Mouse (Mus musculus) adrenal gland, postnatal 0 days (tissue): ENCODE measurements around the gene Ppl. TPM values are rescaled to one million over a fixed set of nuclear protein-coding genes. Genes with fewer than 3 reads are reported as not detected.

Experiments used
- polyA plus RNA-seq: library from polyadenylated mRNA; unstranded; fragments of >200 nt; fragmentation: Nextera tagmentation; extraction: Ambion mirVana; gene quantifications from 2 replicates; pipeline ENCODE4 v1.2.1, GENCODE M21; 2015

Ppl gene
- polyA plus RNA-seq: 2.0 and 2.2 TPM in 2 replicates

GRCm38 (mm10) chr16:5132401-5132801, at the start of gene Ppl:
TSS of gene Ppl (minus strand) at chr16:5132421.

DNA sequence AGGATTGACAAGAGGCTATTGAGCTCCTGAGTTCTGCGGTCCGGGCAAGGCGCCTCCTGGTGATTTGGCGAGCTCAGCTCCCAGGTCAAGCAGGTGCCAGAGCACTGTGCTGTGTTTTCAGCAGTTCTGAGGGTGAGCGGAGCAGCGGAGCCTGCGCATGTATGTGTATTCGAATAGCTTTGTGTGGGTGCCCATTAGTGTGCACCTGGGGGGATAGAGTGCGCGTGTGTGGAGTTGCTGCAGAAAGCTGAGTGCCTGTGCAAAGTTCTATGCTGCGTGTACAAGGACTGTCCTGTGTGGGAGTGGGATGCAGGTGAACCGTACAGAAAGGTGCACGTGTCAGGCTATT, 14.8 kb upstream of the Ppl start, which contains the start of gene Sec14l5:
Gene Sec14l5, plus strand, starts transcription at position 73 of the 349 bp plus-strand sequence.

GRCm38 (mm10) chr16:5049774-5050234, 82.4 kb downstream of the Ppl start, which contains the start of the genes Glyr1 and Ubn1:
TSS of gene Glyr1 (minus strand) at chr16:5049863.
TSS of gene Ubn1 (plus strand) at chr16:5050057.

Other genes starting within 250 kb of the Ppl start
- gene Mgrn1, start 246.2 kb downstream of the Ppl start, polyA plus RNA-seq: 37.9 and 52.2 TPM in 2 replicates
- 136 and 156 TPM in 2 replicates for gene Nudt16l1, start 193.7 kb downstream of the Ppl start, polyA plus RNA-seq
- gene Anks3, start 168.2 kb downstream of the Ppl start, polyA plus RNA-seq: 25.6 and 34.4 TPM in 2 replicates
- gene Sept12, start 134.6 kb downstream of the Ppl start, polyA plus RNA-seq: 0.15 TPM in 1 of 2 replicates, not detected in the other
- 2.6 and 3.2 TPM in 2 replicates for gene Smim22, start 125.1 kb downstream of the Ppl start, polyA plus RNA-seq
- gene Rogdi, start 118.9 kb downstream of the Ppl start, polyA plus RNA-seq: 58.9 and 59.4 TPM in 2 replicates
- 61.6 and 91.6 TPM in 2 replicates for gene Glyr1, start 82.6 kb downstream of the Ppl start, polyA plus RNA-seq
- 10.2 and 11.6 TPM in 2 replicates for gene Ubn1, start 82.4 kb downstream of the Ppl start, polyA plus RNA-seq
- gene Sec14l5, start 14.7 kb upstream of the Ppl start, polyA plus RNA-seq: 0.09 and 0.11 TPM in 2 replicates
- 17.5 and 28.2 TPM in 2 replicates for gene Nagpa, start 71.6 kb upstream of the Ppl start, polyA plus RNA-seq
- gene AU021092, start 89.9 kb upstream of the Ppl start, polyA plus RNA-seq: 36.8 and 37.1 TPM in 2 replicates
- 24.8 and 39.7 TPM in 2 replicates for gene Alg1, start 101.2 kb upstream of the Ppl start, polyA plus RNA-seq
- 45.5 and 47.5 TPM in 2 replicates for gene Eef2kmt, start 123.6 kb upstream of the Ppl start, polyA plus RNA-seq